ENCODE assay signal across 10 mouse cellular contexts in the genomic region with DNA sequence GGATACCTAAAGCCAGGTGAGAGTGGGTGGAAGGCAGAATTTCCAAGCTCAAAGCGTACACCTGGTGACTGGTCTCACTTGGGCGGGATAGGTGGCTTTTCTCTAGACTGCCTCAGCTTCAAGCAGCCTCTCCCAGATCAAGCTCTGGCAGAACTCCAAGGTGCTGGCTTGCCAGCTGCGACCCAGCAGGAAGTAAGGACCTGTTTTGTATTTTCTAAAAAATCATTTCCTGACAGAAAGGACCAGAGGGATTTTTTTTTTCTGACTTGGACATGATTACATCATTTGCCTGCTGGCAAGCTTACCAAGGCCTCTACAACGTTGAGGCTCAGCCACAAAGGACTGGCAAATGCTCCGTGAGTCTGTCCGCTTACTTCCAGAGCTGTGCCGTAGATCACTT. TPM values are rescaled to one million over a fixed set of nuclear protein-coding genes. Genes with fewer than 3 reads are reported as not detected.
DNase-seq lines count a peak whose midpoint lies in the region; ATAC-seq and TF ChIP-seq lines count a peak whose summit lies in the region.
"Had no signal": no experiment of that assay in that cellular context is flagged by ENCODE, and none has a peak within 500 bp of the region (broad histone marks: within the 10 kb centered on the region; RNA-seq: fewer than 3 reads in every experiment).

No protein-coding gene starts in this region.

- no peak overlapping the region for H3K27ac ChIP-seq in MEL (ENCODE audit: control insufficient read depth, low read depth, low read length)
- H3K27ac ChIP-seq in midbrain, embryonic 16.5 days (ENCODE audit: low read length): no peak overlapping the region
- H3K27ac ChIP-seq: liver, embryonic 13.5 days had no signal

- TF ChIP-seq POLR2A in MEL (IDR thresholded peaks at IDR 0.05; ENCODE audit: control insufficient read depth in 1 of 2, insufficient read depth in 1 of 2, low read depth in 1 of 2, low read length in 2 of 2, poor library complexity in 1 of 2): no peak
- TF ChIP-seq POLR2A in lung, adult 2 months (IDR thresholded peaks at IDR 0.05; ENCODE audit: borderline replicate concordance, extremely low read depth, low read depth, low read length): no peak

- peaks cover 0 to 2% of the 10 kb centered on the region in 2 experiments; a peak in 2 of 4 replicates for H3K27me3 ChIP-seq in MEL (ENCODE audit: control insufficient read depth in 1 of 2, insufficient read depth in 2 of 2, low read length in 2 of 2)
- H3K27me3 ChIP-seq in midbrain, embryonic 16.5 days (ENCODE audit: control insufficient read depth, insufficient read depth, low read depth, low read length): peaks cover 3% of the 10 kb centered on the region

- no peaks in the 10 kb centered on the region for H3K9me3 ChIP-seq in MEL (replicated peaks; ENCODE audit: insufficient read depth, low read length)
- H3K9me3 ChIP-seq in midbrain, embryonic 16.5 days (replicated peaks; ENCODE audit: control insufficient read depth, low read length, poor library complexity, severe bottlenecking): no peaks in the 10 kb centered on the region
- H3K9me3 ChIP-seq: liver, embryonic 13.5 days had no signal

- H3K4me2 ChIP-seq in midbrain, embryonic 16.5 days (ENCODE audit: low read length): no peak overlapping the region
- H3K4me2 ChIP-seq: liver, embryonic 13.5 days had no signal

- TF ChIP-seq EP300 in MEL (IDR thresholded peaks at IDR 0.05; ENCODE audit: low read depth in 1 of 2, low read length in 2 of 2): no peak

- peak; percentile 42 for DNase-seq in gastrocnemius, adult 18-20 months (ENCODE audit: low spot score)
- no peak for DNase-seq in gastrocnemius, adult 8-10 months (ENCODE audit: low spot score in 2 of 2)
- no peak for DNase-seq in MEL (ENCODE audit: low read depth, low spot score)
- peak; percentile 73 to 79 for DNase-seq in cerebellum, postnatal 36 days
- peak; percentile 40 for DNase-seq in lung, adult 2 months
- no peak for DNase-seq in Muller cell, postnatal 12 days (ENCODE audit: inconsistent ontology term)
- no peak for DNase-seq in frontal cortex, postnatal 36 days (ENCODE audit: low spot score in 2 of 2)
- DNase-seq: liver, embryonic 13.5 days had no signal

- no peaks in the 10 kb centered on the region for H3K79me2 ChIP-seq in MEL (ENCODE audit: control insufficient read depth, insufficient read depth, low read length, poor library complexity)

- no peak for ATAC-seq in midbrain, embryonic 16.5 days

- no peak for TF ChIP-seq CTCF in MEL (IDR thresholded peaks at IDR 0.05 in 2 of 3, conservative IDR thresholded peaks at IDR 0.05 in 1 of 3; ENCODE audit: control insufficient read depth in 1 of 3, insufficient read depth in 1 of 3, low read depth in 2 of 3, low read length in 3 of 3, poor library complexity in 1 of 3, severe bottlenecking in 1 of 3)
- no peak for TF ChIP-seq CTCF in lung, adult 2 months (IDR thresholded peaks at IDR 0.05; ENCODE audit: insufficient read depth, low read length)

- H3K36me3 ChIP-seq in MEL (ENCODE audit: control insufficient read depth in 1 of 2, insufficient read depth in 2 of 2, low read length in 2 of 2): peaks cover 0 to 2% of the 10 kb centered on the region in 2 experiments; a peak in 2 of 4 replicates
- H3K36me3 ChIP-seq in midbrain, embryonic 16.5 days (ENCODE audit: control insufficient read depth, insufficient read depth, low read length): no peaks in the 10 kb centered on the region
- H3K36me3 ChIP-seq: liver, embryonic 13.5 days had no signal

- no peak overlapping the region for H3K9ac ChIP-seq in MEL (ENCODE audit: control insufficient read depth, low read depth, low read length, poor library complexity, severe bottlenecking)
- H3K9ac ChIP-seq in midbrain, embryonic 16.5 days (ENCODE audit: low read depth, low read length): no peak overlapping the region
- H3K9ac ChIP-seq: liver, embryonic 13.5 days had no signal

- no peak overlapping the region for H3K4me3 ChIP-seq in MEL (ENCODE audit: control insufficient read depth in 1 of 2, insufficient read depth in 1 of 2, low read depth in 2 of 2, low read length in 2 of 2)
- H3K4me3 ChIP-seq in lung, adult 2 months (replicated peaks; ENCODE audit: extremely low read depth, low read depth, low read length): no peak overlapping the region
- no peak overlapping the region for H3K4me3 ChIP-seq in midbrain, embryonic 16.5 days (ENCODE audit: low read depth, low read length)
- H3K4me3 ChIP-seq: liver, embryonic 13.5 days had no signal

- 22% methylated on average over 7 of the region's 7 CpGs for WGBS in lung, adult 2 months
- 53% methylated on average over 7 of the region's 7 CpGs for WGBS in midbrain, embryonic 16.5 days

- TF ChIP-seq RAD21 in MEL (IDR thresholded peaks at IDR 0.05; ENCODE audit: low read depth, low read length): no peak

- peaks cover 2 to 5% of the 10 kb centered on the region in 2 experiments; a peak in 3 of 4 replicates for H3K4me1 ChIP-seq in MEL (ENCODE audit: control insufficient read depth in 1 of 2, insufficient read depth in 2 of 2, low read length in 2 of 2)
- no peaks in the 10 kb centered on the region; the same call in 1 of the 2 replicates for H3K4me1 ChIP-seq in lung, adult 2 months (ENCODE audit: control insufficient read depth, insufficient read depth, low read length)
- H3K4me1 ChIP-seq in midbrain, embryonic 16.5 days (ENCODE audit: control insufficient read depth, insufficient read depth, low read length): no peaks in the 10 kb centered on the region; the same call in none of the 2 replicates

TF ChIP-seq in MEL, 35 proteins besides CTCF, POLR2A, EP300 and RAD21:
- TF ChIP-seq USF2 (IDR thresholded peaks at IDR 0.05; ENCODE audit: borderline replicate concordance in 1 of 2, insufficient read depth in 1 of 2, low read depth in 1 of 2, low read length in 2 of 2): no peak
- peak; percentile 51; the same call in 1 of the 2 replicates for TF ChIP-seq ETS1 (IDR thresholded peaks at IDR 0.05; ENCODE audit: low read depth, low read length)
- no peak for TF ChIP-seq SIN3A (IDR thresholded peaks at IDR 0.05; ENCODE audit: low read length)
- no peak for TF ChIP-seq MXI1 (IDR thresholded peaks at IDR 0.05; ENCODE audit: low read depth, low read length)

RNA-seq across cellular contexts. Expression of a gene that starts 3.5 kb away (rescaled TPM):
- total RNA-seq in gastrocnemius, adult 18-20 months (2021): not detected
- not detected for total RNA-seq in gastrocnemius, adult 8-10 months (2022)
- total RNA-seq in MEL (2012; rRNA removed): not detected in 2 replicates
- polyA plus RNA-seq in MEL (2012; ENCODE audit: insufficient read depth in 1 of 2, insufficient read length in 2 of 2, low read depth in 1 of 2, low replicate concordance in 2 of 2, missing spikeins in 1 of 2): not detected
- 2.2 TPM in 2 replicates for polyA plus RNA-seq in lung, adult 2 months (2012; rRNA removed)
- polyA plus RNA-seq in midbrain, embryonic 16.5 days (2015; fragmentation: Nextera tagmentation; extraction: Ambion mirVana): 0.11 TPM in 1 of 2 replicates, not detected in the other
- polyA plus RNA-seq: liver, embryonic 13.5 days; stomach, embryonic 14.5 days had no signal

RNA-seq across cellular contexts. Expression of a gene that starts 9.1 kb away (rescaled TPM):
- total RNA-seq in gastrocnemius, adult 18-20 months (2021): under 1 TPM in 1 of 2 experiments, not detected in 1; 0.25 TPM
- not detected for total RNA-seq in gastrocnemius, adult 8-10 months (2022)
- not detected in 2 replicates for total RNA-seq in MEL (2012; rRNA removed)
- polyA plus RNA-seq in MEL (2012; ENCODE audit: insufficient read depth in 1 of 2, insufficient read length in 2 of 2, low read depth in 1 of 2, low replicate concordance in 2 of 2, missing spikeins in 1 of 2): not detected
- 1.9 and 2.5 TPM in 2 replicates for polyA plus RNA-seq in lung, adult 2 months (2012; rRNA removed)
- polyA plus RNA-seq in midbrain, embryonic 16.5 days (2015; fragmentation: Nextera tagmentation; extraction: Ambion mirVana): 0.15 TPM in 1 of 2 replicates, not detected in the other

RNA-seq across cellular contexts. Expression of a gene that starts 30.8 kb away (rescaled TPM):
- total RNA-seq in gastrocnemius, adult 18-20 months (2021): 1 to 10 TPM; 5.7 to 6.9 TPM
- 1 to 10 TPM; 6.8 to 8.0 (median 7.4) TPM for total RNA-seq in gastrocnemius, adult 8-10 months (2022)
- not detected in 2 replicates for total RNA-seq in MEL (2012; rRNA removed)
- polyA plus RNA-seq in MEL (2012; ENCODE audit: insufficient read depth in 1 of 2, insufficient read length in 2 of 2, low read depth in 1 of 2, low replicate concordance in 2 of 2, missing spikeins in 1 of 2): not detected
- polyA plus RNA-seq in lung, adult 2 months (2012; rRNA removed): 21.9 and 40.0 TPM in 2 replicates
- 59.8 and 62.4 TPM in 2 replicates for polyA plus RNA-seq in midbrain, embryonic 16.5 days (2015; fragmentation: Nextera tagmentation; extraction: Ambion mirVana)

Comparison
In these comparisons a context has a peak if more than half of its experiments do, and no peak if none do; other contexts are left out.
1. DNase-seq: peak in gastrocnemius, adult 18-20 months (single experiment), cerebellum, postnatal 36 days (2 of 2) and lung, adult 2 months (single experiment); none in gastrocnemius, adult 8-10 months (0 of 2), MEL (single experiment), Muller cell, postnatal 12 days (single experiment) and frontal cortex, postnatal 36 days (0 of 2).